Mouse (Mus musculus) bone marrow, adult 2 months (tissue): ENCODE results near the gene Mypn.

Experiments used
- CTCF ChIP-seq: fragments of 200-500 bp; IDR thresholded peaks from 2 replicates; pipeline ENCODE4 v1.5.1; 2011; ENCODE audit warnings: low read length, control low read depth; ENCODE audit not compliant: control insufficient read depth, insufficient read depth
- POLR2A ChIP-seq: fragments of 200-500 bp; IDR thresholded peaks from 2 replicates; pipeline ENCODE4 v1.6.1; 2011; ENCODE audit warnings: low read depth, mild to moderate bottlenecking, control low read depth, low read length, borderline replicate concordance; ENCODE audit not compliant: control insufficient read depth

- TF ChIP-seq CTCF (no peak), POLR2A (peak; percentile 87; the same call in 1 of the 2 replicates)
These were observed 39.8 kb upstream of the Mypn start, which contains the start of gene Herc4 for GRCm38 (mm10) chr10:63243493-63244054.
